Mouse (Mus musculus): Measurements from ENCODE around the gene Pus10.
A peak's percentile ranks its signal among the peaks of the same experiment; 100 is the strongest.

Gene Pus10

GRCm38 (mm10) chr11:23665311-23665786 is at the start of gene Pus10:
TSS of gene Pus10 (plus strand) at chr11:23665674.
- DNase-seq (ENCODE audit: low read depth), result peak; percentile 34

- no peak for DNase-seq (ENCODE audit: low read depth)
These were observed 46.5 kb upstream of the Pus10 start for GRCm38 (mm10) chr11:23618995-23619394.

GRCm38 (mm10) chr11:23630664-23631063 is 34.8 kb upstream of the Pus10 start:
- no peak for DNase-seq (ENCODE audit: low read depth)

GRCm38 (mm10) chr11:23632945-23633878 is 32.3 kb upstream of the Pus10 start, which contains the start of gene 0610010F05Rik:
TSS of gene 0610010F05Rik (minus strand) at chr11:23633639.
- DNase-seq (ENCODE audit: low read depth), result peak; percentile 85

- DNase-seq (ENCODE audit: low read depth), result no peak
These were observed 31.6 kb upstream of the Pus10 start for GRCm38 (mm10) chr11:23633879-23634215.

GRCm38 (mm10) chr11:23634573-23634972 is 30.9 kb upstream of the Pus10 start:
- no peak for DNase-seq (ENCODE audit: low read depth)

GRCm38 (mm10) chr11:23647431-23647830 is 18.0 kb upstream of the Pus10 start:
- no peak for DNase-seq (ENCODE audit: low read depth)

GRCm38 (mm10) chr11:23647835-23648234 is 17.6 kb upstream of the Pus10 start:
- DNase-seq (ENCODE audit: low read depth), result no peak

GRCm38 (mm10) chr11:23653666-23654065 is 11.8 kb upstream of the Pus10 start:
- no peak for DNase-seq (ENCODE audit: low read depth)

GRCm38 (mm10) chr11:23657791-23658190 is 7.7 kb upstream of the Pus10 start:
- DNase-seq (ENCODE audit: low read depth), result no peak

GRCm38 (mm10) chr11:23664232-23664631 is 1.2 kb upstream of the Pus10 start:
- no peak for DNase-seq (ENCODE audit: low read depth)

- peak; percentile 81 for DNase-seq (ENCODE audit: low read depth)
These were observed 476 bp downstream of the Pus10 start, which contains the start of gene Pex13 for GRCm38 (mm10) chr11:23665798-23666501. TSS of gene Pex13 (minus strand) at chr11:23665959.

GRCm38 (mm10) chr11:23666526-23666925 is 1.1 kb downstream of the Pus10 start:
- no peak for DNase-seq (ENCODE audit: low read depth)

- DNase-seq (ENCODE audit: low read depth), result peak; percentile 50
These were observed 1.7 kb downstream of the Pus10 start for GRCm38 (mm10) chr11:23667128-23667527.

- no peak for DNase-seq (ENCODE audit: low read depth)
These were observed 6.8 kb downstream of the Pus10 start for GRCm38 (mm10) chr11:23672256-23672749.

GRCm38 (mm10) chr11:23676100-23676499 is 10.6 kb downstream of the Pus10 start:
- no peak for DNase-seq (ENCODE audit: low read depth)

- peak; percentile 63 for DNase-seq (ENCODE audit: low read depth)
These were observed 13.7 kb downstream of the Pus10 start for GRCm38 (mm10) chr11:23679044-23679642.

GRCm38 (mm10) chr11:23680435-23680950 is 15.0 kb downstream of the Pus10 start:
- DNase-seq (ENCODE audit: low read depth), result no peak

GRCm38 (mm10) chr11:23682561-23682960 is 17.1 kb downstream of the Pus10 start:
- DNase-seq (ENCODE audit: low read depth), result no peak

GRCm38 (mm10) chr11:23686671-23687070 is 21.2 kb downstream of the Pus10 start:
- DNase-seq (ENCODE audit: low read depth), result no peak

GRCm38 (mm10) chr11:23688060-23688459 is 22.6 kb downstream of the Pus10 start:
- no peak for DNase-seq (ENCODE audit: low read depth)

GRCm38 (mm10) chr11:23693286-23693685 is 27.8 kb downstream of the Pus10 start:
- no peak for DNase-seq (ENCODE audit: low read depth)
